Mouse (Mus musculus) duodenum, adult 2 months (tissue): ENCODE data around the gene Rusc1. TPM values are rescaled to one million over a fixed set of nuclear protein-coding genes. Genes with fewer than 3 reads are reported as not detected.

Source experiments
- polyA plus RNA-seq: library from polyadenylated mRNA; depleted of rRNA; stranded (reverse); fragments of >200 nt; gene quantifications from 2 replicates; pipeline ENCODE4 v1.2.3, GENCODE M21; 2012; ENCODE audit warnings: low replicate concordance; rRNA removed

Gene Rusc1
- polyA plus RNA-seq = 51.4 and 58.5 TPM in 2 replicates

DNA sequence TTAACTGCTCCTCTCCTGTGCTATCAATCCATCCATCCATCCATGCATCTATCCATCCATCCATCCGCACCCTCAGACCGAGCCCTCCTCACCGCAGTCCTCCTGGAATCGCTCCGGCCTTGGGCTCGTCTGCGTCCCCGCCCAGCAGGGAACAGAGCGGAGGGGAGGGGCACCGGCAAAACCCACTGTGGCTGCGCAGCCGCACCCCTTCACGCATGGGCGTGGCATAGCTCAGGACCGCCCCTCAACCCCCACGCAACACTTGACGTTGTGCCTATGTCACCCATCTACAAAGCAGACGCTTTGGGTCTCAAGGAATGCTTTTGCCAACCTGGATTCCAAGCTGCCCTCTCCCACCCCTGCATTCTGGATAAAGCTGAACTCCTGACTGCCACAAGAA is at the start of gene Rusc1:
Gene Rusc1, minus strand, starts transcription at position 137 of the 400 bp plus-strand sequence.

GRCm38 (mm10) chr3:89135958-89136357 is 42.8 kb upstream of the Rusc1 start, which contains the start of gene Pklr:
Pklr (plus strand) TSS chr3:89136142.

GRCm38 (mm10) chr3:89101812-89102494 is 8.8 kb upstream of the Rusc1 start, which contains the start of gene Fdps:
Fdps (minus strand) TSS chr3:89101959.

DNA sequence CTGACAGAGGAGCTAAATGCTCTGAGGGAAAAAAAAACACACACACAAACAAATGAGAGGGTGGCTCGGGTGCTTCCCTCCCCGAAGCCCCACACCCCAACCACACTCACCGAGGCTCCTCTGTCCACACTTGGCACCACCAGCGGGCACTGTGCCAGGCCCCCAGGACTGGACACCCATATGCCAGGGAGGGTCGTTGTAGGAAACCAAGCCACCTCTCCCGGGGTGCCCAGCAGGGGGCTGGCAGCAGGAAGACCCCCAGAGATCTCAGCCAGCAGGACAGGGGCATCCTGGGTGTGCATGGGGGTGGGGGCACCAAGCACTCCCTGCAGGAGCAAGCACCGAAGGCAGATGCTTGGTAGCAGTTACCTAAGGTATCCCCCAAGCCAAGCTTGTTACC is 7.7 kb upstream of the Rusc1 start, which contains the start of gene Gm43738:
Gene Gm43738, minus strand, starts transcription at position 289 of the 400 bp plus-strand sequence.

Other genes with a start within 250 kb of the Rusc1 start
- gene Msto1, start 179.3 kb downstream of the Rusc1 start, polyA plus RNA-seq = 12.9 and 14.1 TPM in 2 replicates
- 1.1 and 1.9 TPM in 2 replicates for gene Ash1l, start 142.7 kb downstream of the Rusc1 start, polyA plus RNA-seq
- gene Dap3, start 142.1 kb downstream of the Rusc1 start, polyA plus RNA-seq = 15.1 and 19.1 TPM in 2 replicates
- gene Gm43738, start 7.8 kb upstream of the Rusc1 start, polyA plus RNA-seq = not detected in 2 replicates
- 58.7 and 73.8 TPM in 2 replicates for gene Fdps, start 8.6 kb upstream of the Rusc1 start, polyA plus RNA-seq
- 528 and 535 TPM in 2 replicates for gene Pklr, start 42.8 kb upstream of the Rusc1 start, polyA plus RNA-seq
- 0.38 and 1.6 TPM in 2 replicates for gene Hcn3, start 66.9 kb upstream of the Rusc1 start, polyA plus RNA-seq
- gene Clk2, start 71.5 kb upstream of the Rusc1 start, polyA plus RNA-seq = 19.8 and 20.8 TPM in 2 replicates
- 128 and 132 TPM in 2 replicates for gene Scamp3, start 84.2 kb upstream of the Rusc1 start, polyA plus RNA-seq
- 26.9 and 30.9 TPM in 2 replicates for gene Fam189b, start 89.8 kb upstream of the Rusc1 start, polyA plus RNA-seq
- 27.8 and 49.9 TPM in 2 replicates for gene Gba, start 109.6 kb upstream of the Rusc1 start, polyA plus RNA-seq
- 8.4 and 15.4 TPM in 2 replicates for gene Thbs3, start 121.9 kb upstream of the Rusc1 start, polyA plus RNA-seq
- 192 and 239 TPM in 2 replicates for gene Mtx1, start 133.8 kb upstream of the Rusc1 start, polyA plus RNA-seq
- gene Muc1, start 135.7 kb upstream of the Rusc1 start, polyA plus RNA-seq = 1.1 and 80.2 TPM in 2 replicates
- 340 and 345 TPM in 2 replicates for gene Krtcap2, start 152.7 kb upstream of the Rusc1 start, polyA plus RNA-seq
- 2.8 and 16.7 TPM in 2 replicates for gene Trim46, start 153.0 kb upstream of the Rusc1 start, polyA plus RNA-seq
- 370 and 590 TPM in 2 replicates for gene Dpm3, start 166.0 kb upstream of the Rusc1 start, polyA plus RNA-seq
- gene Slc50a1, start 177.3 kb upstream of the Rusc1 start, polyA plus RNA-seq = 90.2 and 159 TPM in 2 replicates
- 59.5 and 87.8 TPM in 2 replicates for gene Efna1, start 187.8 kb upstream of the Rusc1 start, polyA plus RNA-seq
- 8.2 and 18.7 TPM in 2 replicates for gene Efna3, start 229.7 kb upstream of the Rusc1 start, polyA plus RNA-seq
- 14.7 and 32.5 TPM in 2 replicates for gene Efna4, start 244.7 kb upstream of the Rusc1 start, polyA plus RNA-seq